Mouse (Mus musculus) liver, embryonic 11.5 days (tissue): ENCODE measurements at regions not wholly inside any gene's neighbourhood (a gene's known extent, or its start where the extent isn't known, plus 50 kb on each side); places are given as distances from the start of the nearest gene placed in this dataset.

ENCODE experiments used
- ATAC-seq: fragments of 200-750 bp; cut with Nextera tagmentation; replicated peaks from 2 replicates; pipeline ENCODE4 v1.8.0; 2017; ENCODE audit warnings: moderate number of reproducible peaks, mild to moderate bottlenecking, moderate TSS enrichment, moderate library complexity; ENCODE audit not compliant: low FRiP score
- DNase-seq: peaks from one replicate; pipeline ENCODE4 v3.0.0-alpha.2; 2017; ENCODE audit warnings: low spot score
- H3K27ac ChIP-seq: fragments of 300-500 bp; sonication (generic); 2 replicates; pipeline ENCODE4 v1.5.1; 2014; ENCODE audit warnings: mild to moderate bottlenecking, low read depth, low read length, control low read depth
- H3K27me3 ChIP-seq: fragments of 300-500 bp; sonication (generic); replicated peaks from 2 replicates; pipeline ENCODE4 v1.6.1; 2014; ENCODE audit warnings: low read length, mixed read lengths; ENCODE audit not compliant: control insufficient read depth, insufficient read depth
- H3K36me3 ChIP-seq: fragments of 300-500 bp; sonication (generic); 2 replicates; pipeline ENCODE4 v1.6.1; 2014; ENCODE audit warnings: mild to moderate bottlenecking, low read length, moderate library complexity, mixed read lengths; ENCODE audit not compliant: control insufficient read depth, insufficient read depth
- H3K4me1 ChIP-seq: fragments of 300-500 bp; sonication (generic); replicated peaks from 2 replicates; pipeline ENCODE4 v1.6.1; 2014; ENCODE audit warnings: low read length, mixed read lengths; ENCODE audit not compliant: control insufficient read depth, insufficient read depth
- H3K4me2 ChIP-seq: fragments of 300-500 bp; sonication (generic); 2 replicates; pipeline ENCODE4 v1.6.1; 2014; ENCODE audit warnings: mild to moderate bottlenecking, control low read depth, moderate library complexity
- H3K4me3 ChIP-seq: fragments of 300-500 bp; sonication (generic); 2 replicates; pipeline ENCODE4 v1.5.1; 2014; ENCODE audit warnings: low read depth, low read length, control low read depth
- H3K9ac ChIP-seq: fragments of 300-500 bp; sonication (generic); 2 replicates; pipeline ENCODE4 v1.6.1; 2014; ENCODE audit warnings: low read depth, low read length, control low read depth
- H3K9me3 ChIP-seq: fragments of 300-500 bp; sonication (generic); 2 replicates; pipeline ENCODE4 v1.6.1; 2016; ENCODE audit warnings: low read length, inconsistent platforms, mixed read lengths; ENCODE audit not compliant: control insufficient read depth
- WGBS: fragments of 180-500 bp; shearing (Covaris S2); extraction: QIAGEN DNeasy Blood & Tissue Kit; methylation state at CpG from one replicate; pipeline ENCODE4 v1.1.7; 2014; 5-methylcytosine and 5-hydroxymethylcytosine counted together

DNA sequence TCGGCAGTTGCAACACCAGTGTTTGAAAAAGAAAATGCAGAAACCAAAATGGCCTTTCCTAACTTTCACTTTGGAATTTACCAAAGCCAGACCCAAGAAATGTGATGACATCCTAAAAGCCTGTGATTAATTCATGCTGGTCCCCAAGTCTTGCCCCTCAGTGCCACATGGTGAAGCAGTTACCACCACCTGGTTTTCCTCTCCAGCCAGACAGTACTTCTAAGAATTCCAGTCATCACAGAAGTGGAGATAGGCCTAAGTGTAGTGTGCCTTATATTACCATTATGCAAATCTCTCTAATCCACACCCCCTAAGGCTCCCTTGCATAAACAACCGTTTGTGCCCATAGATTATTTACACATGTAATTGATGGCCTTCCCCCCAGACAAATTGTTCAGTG lies 311.0 kb downstream of the Cxcl12 start:
- H3K4me1 ChIP-seq: peaks cover 5% of the 10 kb centered on the region; the same call in 1 of the 2 replicates

DNA sequence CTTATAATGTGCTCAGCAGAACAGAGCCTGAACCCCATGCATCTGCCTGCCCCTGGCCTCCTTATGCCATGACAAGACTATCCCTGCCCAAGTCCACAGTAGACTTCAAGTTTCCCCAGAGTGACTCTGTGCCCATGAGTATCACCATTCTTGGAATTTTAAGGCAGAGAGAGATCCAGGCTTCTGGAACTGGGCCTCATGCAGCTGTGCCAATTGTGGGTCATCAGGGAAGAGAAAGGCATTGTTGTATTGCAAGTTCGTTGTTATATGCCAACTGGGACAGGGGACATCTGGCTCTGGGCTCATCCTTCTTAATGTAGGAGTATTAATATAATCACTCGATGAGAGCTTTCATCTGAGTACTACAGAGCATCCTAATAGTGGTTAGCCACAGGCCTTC lies 312.1 kb downstream of the Cxcl12 start:
- H3K4me1 ChIP-seq: peaks cover 5% of the 10 kb centered on the region; the same call in 1 of the 2 replicates
- DNase-seq (no peak), ATAC-seq (no peak)
- no peak overlapping the region for H3K4me3 ChIP-seq
- H3K36me3 ChIP-seq: no peaks in the 10 kb centered on the region
- no peaks in the 10 kb centered on the region for H3K27me3 ChIP-seq
- WGBS: 81% methylated on average over 2 of the region's 2 CpGs
- no peaks in the 10 kb centered on the region for H3K9me3 ChIP-seq
- H3K9ac ChIP-seq: no peak overlapping the region
- H3K27ac ChIP-seq: no peak overlapping the region
- no peak overlapping the region for H3K4me2 ChIP-seq

More for the DNA sequence above, 311.0 kb downstream of the Cxcl12 start:
- Histone ChIP-seq H3K4me3 (no peak overlapping the region), H3K27me3 (no peaks in the 10 kb centered on the region), H3K9me3 (no peaks in the 10 kb centered on the region), H3K4me2 (no peak overlapping the region), H3K9ac (no peak overlapping the region), H3K27ac (no peak overlapping the region), H3K36me3 (no peaks in the 10 kb centered on the region)
- 41% methylated on average over 2 of the region's 2 CpGs for WGBS
- DNase-seq (no peak), ATAC-seq (no peak)

DNA sequence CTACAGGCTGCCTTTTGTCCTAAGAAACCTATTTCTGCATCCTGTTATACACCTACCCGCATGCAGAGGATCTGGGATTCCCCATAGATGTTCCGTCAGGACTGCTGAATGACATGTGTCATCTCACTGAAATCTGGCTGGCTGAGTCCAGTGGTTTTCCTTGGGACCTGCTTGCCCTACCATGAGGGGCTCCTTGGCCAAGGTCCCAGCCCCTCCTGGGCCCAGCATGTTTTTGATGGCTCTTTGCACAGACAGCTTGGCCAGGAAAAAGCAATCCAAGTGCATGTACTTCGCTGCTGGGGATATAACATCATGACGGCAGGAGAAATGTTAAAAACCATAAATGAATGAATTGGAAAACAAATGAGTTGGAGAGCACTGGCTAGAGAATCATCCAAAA lies 320.8 kb downstream of the Cxcl12 start:
- 89% methylated on average over 4 of the region's 4 CpGs for WGBS
- H3K4me1 ChIP-seq: no peaks in the 10 kb centered on the region
- ATAC-seq: no peak
- H3K36me3 ChIP-seq: no peaks in the 10 kb centered on the region
- no peak for DNase-seq
- no peaks in the 10 kb centered on the region for H3K9me3 ChIP-seq
- no peak overlapping the region for H3K4me3 ChIP-seq
- no peak overlapping the region for H3K9ac ChIP-seq
- H3K27ac ChIP-seq: no peak overlapping the region
- H3K4me2 ChIP-seq: no peak overlapping the region
- H3K27me3 ChIP-seq: no peaks in the 10 kb centered on the region

DNA sequence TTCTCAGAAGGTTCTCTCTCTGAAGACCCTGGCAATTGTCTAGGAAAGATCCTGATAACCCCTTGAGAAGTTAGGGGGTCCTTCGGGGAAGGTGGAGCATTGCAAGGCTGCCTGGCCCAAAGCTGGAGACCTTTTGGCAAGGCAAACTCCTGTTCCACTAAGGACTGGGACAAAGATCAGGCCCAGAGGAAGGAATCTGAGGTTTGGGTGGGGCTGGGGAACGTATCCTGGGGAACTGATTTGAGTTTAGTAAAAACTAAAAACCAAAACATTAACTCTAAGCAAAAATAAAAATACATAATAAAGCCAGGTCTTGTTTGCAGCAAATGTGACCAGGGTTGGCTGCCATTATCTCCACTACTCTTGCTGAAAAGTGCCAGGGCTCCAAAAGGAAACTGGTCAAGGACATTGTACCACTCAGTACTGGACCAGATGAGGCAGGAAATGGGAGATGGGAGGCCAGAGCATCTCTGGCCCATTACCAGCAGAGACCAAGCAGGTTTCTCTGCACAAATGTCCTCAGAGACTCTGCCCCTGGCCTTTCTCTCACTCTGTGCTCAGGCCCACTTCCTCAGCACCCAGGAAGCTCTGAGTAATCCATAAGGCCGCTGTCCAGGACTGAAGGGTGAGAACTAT lies 321.5 kb downstream of the Cxcl12 start:
- Histone ChIP-seq H3K27ac (no peak overlapping the region), H3K27me3 (no peaks in the 10 kb centered on the region), H3K4me1 (no peaks in the 10 kb centered on the region), H3K4me2 (no peak overlapping the region), H3K9me3 (no peaks in the 10 kb centered on the region), H3K36me3 (no peaks in the 10 kb centered on the region), H3K9ac (no peak overlapping the region), H3K4me3 (no peak overlapping the region)
- DNase-seq (no peak), ATAC-seq (no peak)
- WGBS: 59% methylated on average over 3 of the region's 3 CpGs

DNA sequence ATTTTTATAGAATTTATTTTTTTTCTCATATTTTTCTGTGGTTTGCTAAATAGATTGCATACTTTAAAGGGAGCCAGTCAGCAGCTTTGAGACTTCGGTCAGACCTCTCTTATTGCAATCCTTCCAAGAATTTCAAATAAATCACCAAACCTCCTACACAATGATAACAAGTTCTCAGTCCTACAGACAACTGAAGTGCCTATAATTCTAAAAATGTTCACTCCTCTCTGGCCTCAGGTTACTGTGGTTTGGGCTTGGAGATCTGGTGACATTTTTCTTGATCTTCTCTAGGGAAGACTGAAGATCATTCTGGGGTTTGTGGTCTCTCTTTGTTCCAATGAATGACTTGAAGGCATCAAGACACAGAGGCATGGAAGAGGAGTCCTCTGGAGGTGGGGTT lies 326.6 kb downstream of the Cxcl12 start:
- 70% methylated on average over 1 of the region's 1 CpGs for WGBS
- no peak overlapping the region for H3K4me2 ChIP-seq
- no peak overlapping the region for H3K9ac ChIP-seq
- H3K27ac ChIP-seq: no peak overlapping the region
- H3K27me3 ChIP-seq: no peaks in the 10 kb centered on the region
- H3K4me1 ChIP-seq: no peaks in the 10 kb centered on the region
- DNase-seq (no peak), ATAC-seq (no peak)
- no peaks in the 10 kb centered on the region for H3K36me3 ChIP-seq
- no peak overlapping the region for H3K4me3 ChIP-seq
- H3K9me3 ChIP-seq: no peaks in the 10 kb centered on the region

DNA sequence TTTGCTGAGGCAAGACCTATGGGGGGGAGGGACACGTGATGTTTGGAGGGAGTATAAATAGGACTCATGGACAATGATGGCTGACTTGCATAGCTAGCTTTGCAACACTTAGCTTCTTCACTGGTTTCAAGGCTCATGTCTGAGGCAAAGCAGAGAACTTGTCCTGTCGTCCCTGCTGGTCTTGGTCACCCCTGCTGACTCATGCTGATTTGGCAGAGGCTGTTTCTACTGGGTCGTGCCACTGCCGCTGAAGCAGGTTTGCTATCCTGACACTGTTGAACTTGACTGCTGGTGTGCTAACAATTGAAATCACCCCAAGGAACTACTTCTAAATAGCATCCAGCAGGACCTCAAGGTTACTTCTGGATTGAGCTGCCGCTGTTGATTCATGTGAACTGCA lies 329.0 kb downstream of the Cxcl12 start:
- 69% methylated on average over 5 of the region's 5 CpGs for WGBS
- no peaks in the 10 kb centered on the region for H3K36me3 ChIP-seq
- H3K4me2 ChIP-seq: no peak overlapping the region
- no peaks in the 10 kb centered on the region for H3K27me3 ChIP-seq
- H3K9ac ChIP-seq: no peak overlapping the region
- H3K4me3 ChIP-seq: no peak overlapping the region
- DNase-seq (no peak), ATAC-seq (no peak)
- H3K27ac ChIP-seq: no peak overlapping the region
- H3K4me1 ChIP-seq: no peaks in the 10 kb centered on the region
- no peaks in the 10 kb centered on the region for H3K9me3 ChIP-seq

DNA sequence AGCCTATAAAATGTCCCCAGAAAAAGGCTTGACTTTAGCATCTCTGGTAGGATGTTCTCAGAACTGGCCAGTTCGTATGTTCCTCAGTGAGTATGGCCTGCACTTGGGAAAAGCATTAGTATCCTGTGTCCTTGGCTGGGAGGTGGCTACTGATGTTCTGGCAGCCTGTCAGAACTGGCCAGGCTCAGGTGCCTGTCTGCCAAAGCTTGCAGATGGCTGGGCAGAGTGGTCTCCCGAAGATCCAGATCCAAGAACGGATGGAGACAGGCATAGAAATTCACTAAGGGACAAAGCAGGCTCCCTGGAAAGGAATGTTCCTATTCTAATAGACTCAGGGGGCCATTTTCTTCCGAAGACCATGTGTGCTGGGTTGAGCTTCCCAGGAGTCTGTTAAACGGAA lies 329.6 kb downstream of the Cxcl12 start:
- Histone ChIP-seq H3K27ac (no peak overlapping the region), H3K36me3 (no peaks in the 10 kb centered on the region), H3K27me3 (no peaks in the 10 kb centered on the region), H3K9ac (no peak overlapping the region), H3K4me1 (no peaks in the 10 kb centered on the region), H3K4me2 (no peak overlapping the region), H3K9me3 (no peaks in the 10 kb centered on the region), H3K4me3 (no peak overlapping the region)
- no peak for ATAC-seq
- no peak for DNase-seq
- 82% methylated on average over 5 of the region's 5 CpGs for WGBS

DNA sequence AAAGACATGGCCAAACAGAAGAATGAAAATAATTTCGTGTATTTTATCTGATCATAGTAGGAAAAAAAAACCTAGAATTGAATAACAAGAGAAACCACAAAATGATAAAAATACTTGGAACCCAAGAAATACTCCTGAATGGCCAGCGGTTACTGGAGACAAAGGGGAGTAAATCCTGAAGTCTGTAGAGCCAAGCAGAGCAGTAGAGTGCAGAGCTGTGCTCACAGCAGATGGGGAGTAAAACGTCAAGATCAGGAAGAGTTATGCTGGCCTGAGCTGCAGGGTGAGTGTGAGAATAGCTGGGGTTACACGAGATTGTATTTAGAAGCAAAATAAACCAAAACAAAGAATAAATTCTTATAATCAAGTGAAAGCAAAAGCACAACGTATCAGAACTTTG lies 334.0 kb downstream of the Cxcl12 start:
- ATAC-seq (no peak), DNase-seq (no peak)
- Histone ChIP-seq H3K27ac (no peak overlapping the region), H3K36me3 (no peaks in the 10 kb centered on the region), H3K27me3 (no peaks in the 10 kb centered on the region), H3K4me1 (no peaks in the 10 kb centered on the region), H3K4me3 (no peak overlapping the region), H3K9ac (no peak overlapping the region), H3K4me2 (no peak overlapping the region), H3K9me3 (no peaks in the 10 kb centered on the region)
- 55% methylated on average over 5 of the region's 5 CpGs for WGBS

DNA sequence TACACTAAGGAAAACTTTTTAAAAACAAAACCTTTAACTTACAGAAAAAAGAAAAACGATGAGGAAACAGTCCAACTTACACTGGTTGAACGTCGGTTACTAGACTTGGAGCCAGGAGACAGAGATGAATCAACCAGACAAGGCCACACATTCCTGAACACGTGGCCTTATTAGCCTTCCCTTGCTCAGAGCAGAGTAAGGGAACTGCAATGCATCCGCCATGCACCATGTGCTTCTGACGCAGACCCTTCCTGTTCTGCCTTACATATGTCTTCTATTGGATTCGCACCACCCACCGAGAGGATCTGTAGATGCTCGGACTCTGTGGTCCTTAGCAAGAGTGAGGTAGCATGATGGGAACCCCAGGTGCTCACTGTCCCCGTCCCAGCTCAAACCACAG lies 336.2 kb upstream of the Zfp637 start:
- no peaks in the 10 kb centered on the region for H3K9me3 ChIP-seq
- no peak overlapping the region for H3K4me2 ChIP-seq
- no peaks in the 10 kb centered on the region for H3K4me1 ChIP-seq
- H3K27ac ChIP-seq: no peak overlapping the region
- no peak for ATAC-seq
- 81% methylated on average over 10 of the region's 10 CpGs for WGBS
- H3K27me3 ChIP-seq: no peaks in the 10 kb centered on the region
- H3K9ac ChIP-seq: no peak overlapping the region
- H3K36me3 ChIP-seq: no peaks in the 10 kb centered on the region
- H3K4me3 ChIP-seq: no peak overlapping the region
- no peak for DNase-seq
